Mouse (Mus musculus): ENCODE results near the gene Parp12. TPM values are rescaled to one million over a fixed set of nuclear protein-coding genes. Genes with fewer than 3 reads are reported as not detected.

The Parp12 gene
- polyA plus RNA-seq, 1 experiment from 2014 or later: 7.1 TPM

DNA sequence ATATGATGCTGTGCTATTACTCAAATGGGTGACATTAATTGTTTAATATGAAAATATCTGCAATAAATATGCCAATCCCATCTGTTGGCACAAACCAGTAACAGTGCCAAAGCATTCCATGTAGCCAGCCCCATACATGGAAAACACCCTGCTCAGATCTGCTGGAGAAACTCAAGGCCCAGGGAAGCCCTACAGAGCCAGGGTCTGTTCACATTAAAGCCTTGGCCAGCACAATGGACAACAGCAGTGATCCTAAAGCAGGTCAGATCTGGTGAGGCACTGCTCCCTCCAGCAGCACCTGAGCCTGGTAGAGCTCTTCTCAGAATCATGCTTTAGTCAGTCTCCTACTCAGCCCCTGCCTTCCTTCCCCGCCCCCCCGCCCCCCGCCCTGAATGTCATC lies 5.0 kb downstream of the Parp12 start:
- no peaks in the 10 kb centered on the region for H3K36me3 ChIP-seq (ENCODE audit: insufficient read depth, low read length)
- H3K27ac ChIP-seq (ENCODE audit: low read length): no peak overlapping the region
- no peak overlapping the region for H3K9ac ChIP-seq (replicated peaks; ENCODE audit: low read length)
- no peaks in the 10 kb centered on the region for H3K4me1 ChIP-seq (ENCODE audit: insufficient read depth, low read length)
- no peak for ATAC-seq (ENCODE audit: low FRiP score, low TSS enrichment)
- no peak overlapping the region for H3K4me3 ChIP-seq (ENCODE audit: low read length)
- no peak overlapping the region for H3K4me2 ChIP-seq (replicated peaks; ENCODE audit: low read depth, low read length)
- H3K27me3 ChIP-seq (ENCODE audit: insufficient read depth, low read length): 0 out of 2 replicates have a peak, but pooled peaks cover 9% of the 10 kb centered on the region
- no peaks in the 10 kb centered on the region for H3K9me3 ChIP-seq (ENCODE audit: low read length)
- WGBS: 89% methylated on average over 3 of the region's 3 CpGs

DNA sequence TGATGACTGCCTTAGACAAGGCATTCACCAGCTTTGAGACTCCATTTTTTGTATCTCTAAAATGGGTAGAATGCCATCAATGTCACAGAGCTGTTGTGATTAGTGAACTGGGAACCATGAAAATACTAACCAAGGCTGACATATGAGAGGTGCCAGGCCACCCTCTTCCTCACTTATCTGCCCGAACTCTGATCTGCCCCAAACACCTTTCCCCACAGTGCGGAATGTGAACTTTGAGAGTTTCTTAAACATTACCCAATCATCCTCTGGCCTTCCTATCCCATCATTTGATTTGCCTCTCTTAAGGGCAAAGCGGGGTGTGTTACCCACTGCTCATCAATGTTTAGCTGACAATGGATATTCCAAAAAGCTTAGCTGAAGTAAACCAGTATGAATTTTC lies 5.4 kb downstream of the Parp12 start:
- Histone ChIP-seq H3K4me2 (replicated peaks; ENCODE audit: low read depth, low read length) (no peak overlapping the region), H3K9ac (replicated peaks; ENCODE audit: low read length) (no peak overlapping the region), H3K36me3 (ENCODE audit: insufficient read depth, low read length) (no peaks in the 10 kb centered on the region), H3K4me3 (ENCODE audit: low read length) (no peak overlapping the region), H3K4me1 (ENCODE audit: insufficient read depth, low read length) (no peaks in the 10 kb centered on the region), H3K27ac (ENCODE audit: low read length) (no peak overlapping the region), H3K27me3 (ENCODE audit: insufficient read depth, low read length) (0 out of 2 replicates have a peak, but pooled peaks cover 9% of the 10 kb centered on the region), H3K9me3 (ENCODE audit: low read length) (no peaks in the 10 kb centered on the region)
- ATAC-seq (ENCODE audit: low FRiP score, low TSS enrichment): no peak
- 93% methylated on average over 3 of the region's 3 CpGs for WGBS

- Histone ChIP-seq H3K27ac (ENCODE audit: low read length) (no peak overlapping the region), H3K9ac (replicated peaks; ENCODE audit: low read length) (no peak overlapping the region)
- 60% methylated on average over 2 of the region's 2 CpGs for WGBS
These were observed 11.3 kb downstream of the Parp12 start for GRCm38 (mm10) chr6:39106812-39107211.

GRCm38 (mm10) chr6:39104631-39105030 lies 13.5 kb downstream of the Parp12 start:
- H3K4me1 ChIP-seq (ENCODE audit: insufficient read depth, low read length): no peaks in the 10 kb centered on the region

More at GRCm38 (mm10) chr6:39106812-39107211, 11.3 kb downstream of the Parp12 start:
- Histone ChIP-seq H3K27me3 (ENCODE audit: insufficient read depth, low read length) (no peaks in the 10 kb centered on the region), H3K4me3 (ENCODE audit: low read length) (no peak overlapping the region), H3K4me1 (ENCODE audit: insufficient read depth, low read length) (no peaks in the 10 kb centered on the region), H3K36me3 (ENCODE audit: insufficient read depth, low read length) (no peaks in the 10 kb centered on the region), H3K4me2 (replicated peaks; ENCODE audit: low read depth, low read length) (no peak overlapping the region), H3K9me3 (ENCODE audit: low read length) (no peaks in the 10 kb centered on the region)
- ATAC-seq (ENCODE audit: low FRiP score, low TSS enrichment): no peak

GRCm38 (mm10) chr6:39076498-39076897 lies 41.7 kb downstream of the Parp12 start:
- H3K9me3 ChIP-seq (ENCODE audit: low read length): no peaks in the 10 kb centered on the region

More at GRCm38 (mm10) chr6:39104631-39105030, 13.5 kb downstream of the Parp12 start:
- ATAC-seq (ENCODE audit: low FRiP score, low TSS enrichment): no peak
- Histone ChIP-seq H3K27me3 (ENCODE audit: insufficient read depth, low read length) (no peaks in the 10 kb centered on the region), H3K36me3 (ENCODE audit: insufficient read depth, low read length) (no peaks in the 10 kb centered on the region), H3K4me2 (replicated peaks; ENCODE audit: low read depth, low read length) (no peak overlapping the region), H3K27ac (ENCODE audit: low read length) (no peak overlapping the region), H3K9me3 (ENCODE audit: low read length) (no peaks in the 10 kb centered on the region), H3K4me3 (ENCODE audit: low read length) (no peak overlapping the region), H3K9ac (replicated peaks; ENCODE audit: low read length) (no peak overlapping the region)
- 68% methylated on average over 4 of the region's 4 CpGs for WGBS

GRCm38 (mm10) chr6:39074186-39074585 lies 44.0 kb downstream of the Parp12 start:
- Histone ChIP-seq H3K27me3 (ENCODE audit: insufficient read depth, low read length) (no peaks in the 10 kb centered on the region), H3K36me3 (ENCODE audit: insufficient read depth, low read length) (no peaks in the 10 kb centered on the region), H3K27ac (ENCODE audit: low read length) (no peak overlapping the region), H3K9me3 (ENCODE audit: low read length) (peaks cover 7% of the 10 kb centered on the region), H3K4me3 (ENCODE audit: low read length) (no peak overlapping the region), H3K4me2 (replicated peaks; ENCODE audit: low read depth, low read length) (no peak overlapping the region), H3K9ac (replicated peaks; ENCODE audit: low read length) (no peak overlapping the region), H3K4me1 (ENCODE audit: insufficient read depth, low read length) (peaks cover 7% of the 10 kb centered on the region; the same call in 1 of the 2 replicates)
- ATAC-seq (ENCODE audit: low FRiP score, low TSS enrichment): no peak

More at GRCm38 (mm10) chr6:39076498-39076897, 41.7 kb downstream of the Parp12 start:
- no peaks in the 10 kb centered on the region for H3K36me3 ChIP-seq (ENCODE audit: insufficient read depth, low read length)
- no peak for ATAC-seq (ENCODE audit: low FRiP score, low TSS enrichment)
- H3K4me2 ChIP-seq (replicated peaks; ENCODE audit: low read depth, low read length): no peak overlapping the region
- no peak overlapping the region for H3K4me3 ChIP-seq (ENCODE audit: low read length)
- H3K4me1 ChIP-seq (ENCODE audit: insufficient read depth, low read length): peaks cover 7% of the 10 kb centered on the region; the same call in 1 of the 2 replicates
- H3K27me3 ChIP-seq (ENCODE audit: insufficient read depth, low read length): no peaks in the 10 kb centered on the region
- no peak overlapping the region for H3K9ac ChIP-seq (replicated peaks; ENCODE audit: low read length)
- no peak overlapping the region for H3K27ac ChIP-seq (ENCODE audit: low read length)

GRCm38 (mm10) chr6:39072664-39073063 lies 45.5 kb downstream of the Parp12 start:
- H3K4me2 ChIP-seq (replicated peaks; ENCODE audit: low read depth, low read length): no peak overlapping the region
- H3K27ac ChIP-seq (ENCODE audit: low read length): no peak overlapping the region
- H3K27me3 ChIP-seq (ENCODE audit: insufficient read depth, low read length): no peaks in the 10 kb centered on the region
- H3K36me3 ChIP-seq (ENCODE audit: insufficient read depth, low read length): no peaks in the 10 kb centered on the region
- peaks cover 7% of the 10 kb centered on the region for H3K9me3 ChIP-seq (ENCODE audit: low read length)
- WGBS: 22% methylated on average over 5 of the region's 5 CpGs
- peaks cover 7% of the 10 kb centered on the region; the same call in 1 of the 2 replicates for H3K4me1 ChIP-seq (ENCODE audit: insufficient read depth, low read length)
- no peak for ATAC-seq (ENCODE audit: low FRiP score, low TSS enrichment)
- H3K4me3 ChIP-seq (ENCODE audit: low read length): no peak overlapping the region
- H3K9ac ChIP-seq (replicated peaks; ENCODE audit: low read length): no peak overlapping the region

GRCm38 (mm10) chr6:39066935-39067578 lies 51.1 kb downstream of the Parp12 start:
- no peak overlapping the region for H3K4me3 ChIP-seq (ENCODE audit: low read length)
- H3K9ac ChIP-seq (replicated peaks; ENCODE audit: low read length): no peak overlapping the region
- no peaks in the 10 kb centered on the region for H3K27me3 ChIP-seq (ENCODE audit: insufficient read depth, low read length)
- ATAC-seq (ENCODE audit: low FRiP score, low TSS enrichment): peak; percentile 76
- H3K27ac ChIP-seq (ENCODE audit: low read length): no peak overlapping the region
- peaks cover 7% of the 10 kb centered on the region for H3K9me3 ChIP-seq (ENCODE audit: low read length)
- no peak overlapping the region for H3K4me2 ChIP-seq (replicated peaks; ENCODE audit: low read depth, low read length)
- no peaks in the 10 kb centered on the region for H3K4me1 ChIP-seq (ENCODE audit: insufficient read depth, low read length)
- 46% methylated on average over 12 of the region's 12 CpGs for WGBS
- H3K36me3 ChIP-seq (ENCODE audit: insufficient read depth, low read length): no peaks in the 10 kb centered on the region

- no peak for ATAC-seq (ENCODE audit: low FRiP score, low TSS enrichment)
- peaks cover 19% of the 10 kb centered on the region for H3K4me1 ChIP-seq (ENCODE audit: insufficient read depth, low read length)
- no peaks in the 10 kb centered on the region for H3K9me3 ChIP-seq (ENCODE audit: low read length)
- H3K4me3 ChIP-seq (ENCODE audit: low read length): no peak overlapping the region
- 55% methylated on average over 2 of the region's 2 CpGs for WGBS
- H3K36me3 ChIP-seq (ENCODE audit: insufficient read depth, low read length): no peaks in the 10 kb centered on the region
- no peaks in the 10 kb centered on the region for H3K27me3 ChIP-seq (ENCODE audit: insufficient read depth, low read length)
- H3K27ac ChIP-seq (ENCODE audit: low read length): no peak overlapping the region
- H3K9ac ChIP-seq (replicated peaks; ENCODE audit: low read length): no peak overlapping the region
- H3K4me2 ChIP-seq (replicated peaks; ENCODE audit: low read depth, low read length): no peak overlapping the region
These were observed 54.6 kb downstream of the Parp12 start for GRCm38 (mm10) chr6:39063541-39063940.

DNA sequence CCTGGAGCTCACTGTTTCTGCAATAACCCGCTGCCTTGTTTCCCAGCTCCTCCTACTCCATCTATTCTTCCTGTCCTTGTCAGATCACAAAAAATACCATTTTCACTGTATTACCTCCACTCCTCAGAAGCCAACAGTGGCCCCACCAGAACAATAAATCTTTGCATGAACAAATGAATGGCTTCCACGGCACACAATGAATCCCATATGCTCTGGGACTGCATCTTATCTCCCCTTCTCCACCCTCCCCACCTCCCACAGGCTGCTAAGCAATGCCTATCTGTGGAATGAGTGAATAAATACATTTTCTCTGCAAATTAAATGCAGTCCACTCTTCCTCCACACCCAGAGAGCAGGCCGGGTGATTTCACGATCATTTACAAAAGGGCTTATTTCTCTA lies 57.0 kb downstream of the Parp12 start:
- H3K36me3 ChIP-seq (ENCODE audit: insufficient read depth, low read length): no peaks in the 10 kb centered on the region
- no peak overlapping the region for H3K4me3 ChIP-seq (ENCODE audit: low read length)
- no peak overlapping the region for H3K27ac ChIP-seq (ENCODE audit: low read length)
- H3K4me1 ChIP-seq (ENCODE audit: insufficient read depth, low read length): peaks cover 19% of the 10 kb centered on the region
- H3K27me3 ChIP-seq (ENCODE audit: insufficient read depth, low read length): no peaks in the 10 kb centered on the region
- WGBS: 48% methylated on average over 4 of the region's 4 CpGs
- H3K9ac ChIP-seq (replicated peaks; ENCODE audit: low read length): no peak overlapping the region
- no peak for ATAC-seq (ENCODE audit: low FRiP score, low TSS enrichment)
- no peaks in the 10 kb centered on the region for H3K9me3 ChIP-seq (ENCODE audit: low read length)
- H3K4me2 ChIP-seq (replicated peaks; ENCODE audit: low read depth, low read length): no peak overlapping the region
